Mouse (Mus musculus) G1E-ER4 (cell line): Measurements from ENCODE around the gene Alpk1. TPM values are rescaled to one million over a fixed set of nuclear protein-coding genes. Genes with fewer than 3 reads are reported as not detected.

ENCODE experiments used
- GATA1 ChIP-seq: IDR thresholded peaks from one replicate; pipeline ENCODE4 v1.8.0; 2012; ENCODE audit warnings: low read length, inconsistent platforms
- polyA plus RNA-seq: library from polyadenylated mRNA; stranded (reverse); fragments of >175 nt; gene quantifications from 2 replicates; pipeline ENCODE4 v1.2.3, GENCODE M21; 2012

The Alpk1 gene
- polyA plus RNA-seq, 1 experiment = 0.02 TPM

DNA sequence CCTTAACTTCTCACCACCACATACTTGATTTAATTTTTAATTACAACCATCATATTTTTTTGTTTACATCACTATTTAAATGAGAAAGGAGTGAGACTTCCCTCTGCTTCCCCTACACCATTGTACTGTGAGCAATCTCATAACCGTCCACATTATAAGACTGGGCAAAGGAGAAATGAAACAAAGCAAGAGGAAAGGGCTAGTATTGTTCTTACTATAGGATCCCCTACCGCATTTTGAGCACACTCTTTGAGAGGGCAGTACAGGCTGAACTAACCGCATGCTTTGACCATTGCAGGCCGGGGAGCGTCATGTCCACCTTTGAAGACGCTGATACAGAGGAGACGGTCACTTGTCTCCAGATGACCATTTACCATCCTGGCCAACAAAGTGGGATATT is 15.9 kb upstream of the Alpk1 start:
- TF ChIP-seq GATA1 = no peak

DNA sequence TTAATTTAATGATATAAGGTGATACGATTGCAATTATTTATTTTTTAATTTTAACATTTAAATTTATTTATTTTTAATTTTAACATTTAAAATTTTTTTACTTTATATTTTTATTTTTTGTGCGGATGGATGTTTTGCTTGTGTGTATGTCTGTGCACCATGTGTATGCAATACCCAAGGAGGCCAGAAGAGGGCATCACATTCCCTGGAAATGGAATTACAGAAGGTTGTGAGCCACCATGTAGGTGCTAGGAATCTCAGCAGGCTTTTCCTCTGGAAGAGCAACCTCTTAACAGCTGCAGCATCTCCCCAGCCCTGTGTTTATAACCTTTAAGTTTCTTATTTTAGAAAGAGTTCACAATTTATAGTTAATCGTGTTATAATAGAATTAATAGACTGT is 15.4 kb upstream of the Alpk1 start:
- no peak for TF ChIP-seq GATA1

DNA sequence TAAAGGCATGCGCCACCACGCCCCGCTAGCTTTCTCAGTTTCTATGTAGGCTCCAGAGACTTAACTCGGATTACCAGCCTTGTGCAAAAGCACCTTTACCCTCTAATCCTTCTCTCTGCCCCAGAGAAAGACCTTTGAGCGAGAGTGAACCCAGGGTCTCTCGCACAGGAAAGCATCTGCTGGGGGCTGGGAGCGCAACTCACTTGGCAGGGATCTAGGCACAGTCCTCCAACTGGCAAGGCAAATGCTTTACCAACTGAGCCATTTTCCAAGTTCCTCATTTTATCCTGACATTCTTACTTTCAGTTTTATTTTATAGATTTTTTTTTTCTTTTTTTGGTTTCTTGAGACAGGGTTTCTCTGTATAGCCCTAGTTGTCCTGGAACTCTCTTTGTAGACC is 12.7 kb upstream of the Alpk1 start:
- no peak for TF ChIP-seq GATA1

DNA sequence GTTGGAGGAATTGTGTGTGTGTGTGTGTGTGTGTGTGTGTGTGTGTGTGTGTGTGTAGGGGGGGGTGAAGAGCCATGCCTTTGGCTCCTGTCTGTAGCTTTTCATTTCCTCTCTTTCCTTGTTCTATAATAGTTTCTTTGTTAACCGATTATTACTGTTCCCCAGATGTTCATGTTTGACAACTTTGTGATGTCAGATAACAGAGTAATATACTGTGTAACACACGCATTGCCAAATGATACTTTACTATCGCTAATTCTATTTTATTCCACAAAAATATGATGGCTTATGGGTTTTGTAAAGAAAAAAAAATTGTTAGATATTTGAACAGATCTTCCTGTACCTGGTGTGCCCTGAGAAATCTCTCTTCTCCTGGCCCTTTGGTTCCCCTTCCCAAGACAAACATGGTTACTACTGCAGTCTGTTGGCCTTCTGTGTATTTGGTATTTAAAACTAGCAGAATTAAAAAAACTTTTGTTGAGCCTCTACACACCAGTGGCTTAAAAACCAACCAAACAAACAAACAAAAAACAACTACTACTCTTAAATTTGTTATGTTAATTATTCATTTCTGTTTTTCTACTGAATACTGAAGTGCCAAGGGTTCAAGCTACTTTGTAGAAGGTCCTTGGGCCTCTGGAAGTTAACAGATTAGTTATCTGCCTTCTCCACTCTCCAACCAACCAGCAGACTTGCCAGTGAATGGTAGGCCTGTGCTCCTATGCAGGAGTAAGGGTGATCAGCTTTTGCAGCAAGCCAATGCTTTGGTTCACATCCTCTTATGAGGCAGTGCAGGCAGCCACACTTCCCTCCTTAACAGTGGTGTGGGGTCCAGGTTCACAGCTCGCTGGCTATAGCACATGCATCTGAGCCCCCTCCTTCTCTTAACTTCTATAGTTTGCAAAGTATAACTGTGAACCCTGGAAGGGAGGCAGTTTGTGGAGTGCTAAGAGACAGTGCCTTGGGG is 11.6 kb upstream of the Alpk1 start:
- no peak for TF ChIP-seq GATA1

DNA sequence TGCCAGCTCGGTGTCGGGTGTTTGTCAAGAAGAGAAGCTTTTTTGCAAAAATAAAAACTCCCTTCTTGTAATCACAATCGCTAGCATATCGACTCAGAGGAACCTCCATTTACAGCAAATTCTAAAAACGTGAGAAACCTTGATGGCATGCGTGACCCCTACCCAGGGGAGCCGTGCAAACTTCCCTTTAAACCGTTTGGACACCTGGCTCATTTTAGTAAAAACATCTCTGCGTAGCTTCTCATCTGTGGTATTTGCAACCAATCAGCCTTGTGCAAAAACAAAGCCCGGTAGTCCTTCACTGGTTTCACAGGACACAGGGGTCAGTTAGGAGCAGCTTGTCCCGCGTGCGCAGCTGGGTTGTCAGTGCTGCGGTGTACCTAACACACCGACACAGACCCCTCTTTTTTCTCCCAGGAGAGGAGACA is 10.7 kb upstream of the Alpk1 start:
- TF ChIP-seq GATA1 = no peak

DNA sequence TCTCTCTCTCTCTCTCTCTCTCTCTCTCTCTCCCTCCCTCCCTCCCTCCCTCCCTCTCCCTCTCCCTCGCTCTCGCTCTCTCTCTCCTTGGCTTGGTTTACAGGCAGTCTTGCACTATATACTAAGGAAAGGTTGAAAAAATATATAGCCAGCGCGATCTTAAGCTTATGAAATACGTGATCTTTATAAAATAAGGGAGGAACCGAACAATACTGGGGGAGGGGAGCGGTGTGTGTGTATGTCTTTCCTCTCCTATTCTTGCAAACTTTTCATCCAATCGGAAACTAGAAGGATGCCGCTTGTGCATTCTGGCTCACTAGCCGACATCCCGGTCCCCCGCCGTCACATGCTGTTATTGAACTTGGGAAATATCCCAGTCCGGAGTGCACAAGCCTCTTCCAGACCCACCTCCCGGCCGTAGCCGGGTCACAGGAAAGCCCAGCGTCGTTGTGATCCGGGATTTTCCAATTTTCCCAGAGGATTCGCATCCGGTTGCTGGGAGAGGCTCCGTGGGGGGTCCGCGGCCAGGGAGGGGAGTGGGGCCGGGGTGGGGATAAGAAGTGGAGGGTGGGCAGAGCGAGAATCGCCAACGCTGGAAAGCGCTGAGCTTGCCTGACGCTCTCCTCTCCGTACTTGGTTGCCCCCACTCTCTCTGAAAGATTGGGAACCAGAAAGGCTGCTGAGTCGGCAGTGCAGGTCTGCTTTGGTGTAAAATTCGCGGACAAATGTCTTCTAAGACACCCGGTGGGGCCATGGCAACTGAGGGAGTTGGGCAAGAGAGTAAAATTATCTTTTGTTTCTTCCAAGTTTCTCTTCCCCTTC is 10.1 kb upstream of the Alpk1 start:
- no peak for TF ChIP-seq GATA1

DNA sequence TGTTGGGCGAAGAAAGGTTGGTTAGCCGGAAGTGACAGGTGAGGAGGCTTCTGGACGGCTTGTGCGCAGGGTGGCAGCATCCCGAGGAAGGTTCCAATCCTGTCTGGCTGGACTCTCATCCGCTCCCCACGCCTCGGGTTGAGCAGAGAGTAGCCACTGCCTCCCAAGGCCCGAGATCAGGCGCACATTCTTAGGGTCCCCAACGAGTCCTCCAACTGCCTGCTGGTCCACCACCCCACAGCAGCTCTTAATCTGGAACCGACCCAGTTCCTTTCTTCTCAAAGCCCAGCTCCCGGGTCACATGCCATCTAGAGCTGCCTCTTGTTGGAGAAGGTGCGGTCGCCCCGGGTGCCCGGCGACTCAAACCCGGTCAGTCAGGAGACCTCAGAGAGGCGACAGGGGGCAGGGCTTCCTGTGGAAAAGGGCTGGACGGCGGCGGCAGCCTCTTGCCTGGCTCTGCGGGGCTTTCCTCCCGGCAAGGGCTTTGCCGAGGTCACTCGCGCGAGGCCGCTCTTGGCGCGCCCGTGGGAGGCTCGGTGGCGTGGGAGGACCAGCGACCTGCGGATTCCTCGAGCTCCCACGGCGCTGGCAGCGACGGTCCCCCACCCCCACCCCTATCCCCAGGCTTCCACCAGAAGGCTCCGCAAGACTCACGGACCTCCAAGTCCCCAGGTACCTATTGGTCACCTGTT is 9.3 kb upstream of the Alpk1 start, which contains the start of gene Tifa:
Tifa (plus strand) TSS at position 306 of the 692 bp plus-strand sequence.
- TF ChIP-seq GATA1 = no peak

DNA sequence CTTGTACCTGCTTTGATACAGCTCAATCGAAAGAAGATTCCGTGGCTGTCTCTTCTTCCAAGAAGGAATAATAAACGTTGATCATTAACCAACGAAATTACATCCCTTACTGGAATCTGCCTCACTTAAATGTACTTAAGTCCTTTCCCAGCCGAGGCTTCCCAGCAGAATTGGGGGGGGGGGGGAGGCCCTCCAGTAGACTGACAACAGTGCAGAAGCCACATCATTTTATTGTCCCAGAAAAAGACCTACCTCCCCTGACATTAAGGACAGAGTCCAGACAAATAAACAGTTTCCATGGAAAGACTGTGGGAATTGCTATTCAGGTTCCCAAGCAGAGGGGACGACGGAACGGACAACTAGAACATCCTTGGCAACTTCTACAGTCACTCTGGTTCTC is 8.6 kb upstream of the Alpk1 start:
- TF ChIP-seq GATA1 = no peak

DNA sequence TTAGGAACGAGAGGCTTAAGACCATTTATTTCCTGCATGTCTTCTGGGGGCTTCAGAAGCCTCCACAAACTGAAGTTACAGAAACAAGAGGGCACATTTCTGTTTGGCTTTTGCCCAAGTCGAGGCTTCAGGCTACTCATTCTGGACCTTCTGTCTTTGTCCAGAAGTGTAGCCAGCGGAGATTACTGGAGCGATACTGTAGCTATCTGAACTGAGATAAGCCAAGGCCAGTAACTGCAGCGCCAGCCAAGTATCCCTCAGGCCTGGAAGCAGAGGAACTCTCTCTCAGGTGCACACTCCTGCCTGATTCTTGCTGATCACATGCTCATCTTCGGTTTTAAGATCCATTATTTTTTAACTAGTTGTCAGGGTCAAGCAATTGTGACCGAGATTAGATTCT is 7.7 kb upstream of the Alpk1 start:
- no peak for TF ChIP-seq GATA1

DNA sequence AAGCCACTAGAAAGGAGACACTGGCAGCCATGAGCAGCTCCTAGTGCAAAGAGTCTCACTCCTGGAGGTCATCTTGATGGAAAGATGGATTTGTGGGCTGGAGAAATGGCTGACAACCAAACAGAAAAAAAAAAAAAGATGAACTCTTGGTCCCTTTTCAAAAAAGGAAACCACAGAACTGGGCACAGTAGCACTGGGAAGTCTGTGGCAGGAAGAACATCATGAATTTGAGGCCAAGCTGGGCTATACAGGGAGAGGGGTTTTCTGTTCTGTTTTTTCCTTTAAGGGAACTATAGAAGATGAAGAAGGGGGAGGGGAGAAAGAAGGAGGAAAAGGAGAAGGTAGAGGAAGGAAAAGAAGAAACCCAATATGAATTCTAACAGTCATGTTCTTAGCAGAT is 6.7 kb upstream of the Alpk1 start:
- no peak for TF ChIP-seq GATA1

DNA sequence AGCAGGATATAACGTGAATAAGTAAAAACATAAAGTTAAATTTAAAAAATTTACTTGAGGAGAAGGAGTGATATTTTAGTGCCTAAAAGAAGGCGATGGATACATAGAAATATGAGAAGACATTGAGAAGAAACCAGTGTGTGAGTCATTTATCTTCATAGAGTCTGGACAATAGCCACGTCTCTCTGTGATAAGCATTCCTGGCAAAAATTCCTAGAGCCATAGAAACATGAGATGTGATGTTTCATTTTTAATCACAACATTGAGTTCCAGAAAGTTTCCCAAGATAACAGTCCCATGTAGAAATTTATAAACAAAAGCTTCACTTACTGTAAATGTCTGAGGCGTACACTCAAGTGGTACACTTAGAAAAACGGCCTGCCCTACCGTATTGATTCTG is 2.6 kb upstream of the Alpk1 start:
- TF ChIP-seq GATA1 = no peak

DNA sequence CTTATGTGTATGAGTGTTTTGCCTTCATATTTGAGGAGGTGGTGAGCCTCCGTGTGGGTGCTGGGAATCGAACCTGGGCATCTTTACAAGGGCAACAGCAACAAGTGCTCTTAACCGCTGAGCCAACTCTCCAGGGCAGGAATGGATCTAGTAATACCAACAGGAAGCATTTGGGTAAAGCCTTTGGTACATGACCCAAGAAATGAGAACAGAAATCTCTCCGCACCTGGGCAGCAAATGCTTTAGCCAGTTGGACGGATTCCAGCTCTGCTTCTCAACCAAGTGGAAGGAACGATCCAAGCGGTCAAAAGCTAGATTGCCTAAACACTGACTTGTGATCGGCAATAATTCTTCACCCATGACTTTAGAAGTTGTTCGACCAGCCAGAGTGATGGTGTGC is 594 bp upstream of the Alpk1 start:
- TF ChIP-seq GATA1 = no peak

DNA sequence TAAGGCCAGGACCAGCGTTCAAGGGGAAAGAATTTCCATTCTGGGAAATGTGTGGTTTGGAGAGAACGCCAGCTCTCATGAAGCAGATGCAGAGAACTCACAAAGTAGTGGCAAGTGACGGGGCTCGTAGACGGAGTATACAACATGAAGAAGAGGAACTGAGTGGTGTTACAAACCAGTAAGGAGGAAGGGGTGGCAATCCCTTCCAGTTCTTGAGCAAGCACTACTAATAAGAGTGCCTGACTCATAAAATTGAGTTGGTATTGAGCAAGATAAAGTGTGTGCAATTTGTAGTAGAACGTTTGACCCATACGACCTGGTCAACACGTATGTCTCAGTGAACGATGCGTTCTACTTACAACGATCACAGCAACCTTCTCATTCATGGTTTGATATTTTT is 11.2 kb downstream of the Alpk1 start:
- TF ChIP-seq GATA1 = no peak

DNA sequence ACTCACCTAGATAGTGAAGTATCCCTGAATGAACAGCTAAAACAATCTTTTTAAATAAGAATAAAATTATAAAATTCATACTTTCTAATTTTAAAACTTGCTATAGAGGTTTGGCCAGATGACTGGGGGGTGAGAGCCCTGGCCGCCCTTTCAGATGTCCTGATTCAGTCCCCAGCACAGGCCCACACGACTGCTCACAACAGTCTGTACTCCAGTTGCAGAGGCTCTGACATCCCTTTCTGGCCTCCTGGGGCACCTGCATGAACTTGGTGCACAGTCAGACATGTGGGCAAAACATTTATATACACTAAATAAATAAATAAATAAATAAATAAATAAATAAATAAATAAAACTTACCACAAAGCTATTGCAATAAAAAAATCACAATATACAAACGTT is 14.4 kb downstream of the Alpk1 start:
- TF ChIP-seq GATA1 = no peak

DNA sequence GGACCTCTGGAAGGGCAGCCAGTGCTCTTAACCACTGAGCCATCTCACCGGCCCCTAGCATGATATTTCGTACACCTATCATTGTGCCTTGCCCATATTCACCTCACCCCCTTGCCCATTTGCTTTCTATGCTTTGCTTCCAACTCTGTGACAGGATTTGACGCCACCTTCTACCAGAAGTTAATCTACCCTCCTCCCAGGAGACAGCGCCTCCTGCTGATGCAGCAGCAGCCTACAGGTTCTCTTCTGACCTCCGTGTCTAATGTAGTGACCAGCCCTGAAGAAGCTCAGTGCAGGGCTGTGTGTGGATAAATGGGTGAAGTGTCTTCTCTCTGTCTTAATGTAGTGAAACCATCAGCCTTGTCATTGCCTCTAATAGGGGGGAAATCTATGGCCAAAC is 15.8 kb downstream of the Alpk1 start:
- no peak for TF ChIP-seq GATA1
